Mouse (Mus musculus) lung, adult 2 months (tissue): ENCODE measurements around the gene Kifc5b.

Experiments
- CTCF ChIP-seq: fragments of 200-500 bp; IDR thresholded peaks from 2 replicates; pipeline ENCODE4 v1.5.1; 2011; ENCODE audit warnings: mild to moderate bottlenecking, low read length, control low read depth; ENCODE audit not compliant: insufficient read depth
- POLR2A ChIP-seq: fragments of 200-500 bp; IDR thresholded peaks from 2 replicates; pipeline ENCODE4 v1.6.1; 2011; ENCODE audit warnings: low read depth, mild to moderate bottlenecking, control low read depth, low read length, borderline replicate concordance; ENCODE audit errors: extremely low read depth

GRCm38 (mm10) chr17:26946567-26946966, 29.7 kb downstream of the Kifc5b start:
- TF ChIP-seq POLR2A = no peak
- TF ChIP-seq CTCF = no peak
